Mouse (Mus musculus) left cerebral cortex, adult 8-10 months (tissue): ENCODE data around the gene Nras. TPM values are rescaled to one million over a fixed set of nuclear protein-coding genes. Genes with fewer than 3 reads are reported as not detected.

Experiments used
- DNase-seq, 2 experiments: peaks; one replicate each; pipeline ENCODE4 v3.0.0; 2022; ENCODE audit warnings: low spot score in 2 of 2
- total RNA-seq, 4 experiments: library from RNA; stranded (reverse); gene quantifications; 2 replicates each; pipeline ENCODE4 v1.2.4; 2022

Nras gene
- total RNA-seq, 4 experiments from 2014 or later = 63.7 to 69.1 (median 67.2) TPM

GRCm38 (mm10) chr3:103098662-103099061 is 40.6 kb downstream of the Nras start:
- DNase-seq = no peak

GRCm38 (mm10) chr3:103099667-103100066 is 41.6 kb downstream of the Nras start:
- no peak for DNase-seq

GRCm38 (mm10) chr3:103100735-103101134 is 42.6 kb downstream of the Nras start:
- no peak for DNase-seq

GRCm38 (mm10) chr3:103101194-103101593 is 43.1 kb downstream of the Nras start:
- no peak for DNase-seq

- DNase-seq = no peak
These were observed 43.8 kb downstream of the Nras start for GRCm38 (mm10) chr3:103101909-103102308.

- DNase-seq = peak; percentile 31 to 38
These were observed 44.6 kb downstream of the Nras start, which contains the start of gene Dennd2c for GRCm38 (mm10) chr3:103102454-103103390. Gene Dennd2c (plus strand): TSS chr3:103102604.

GRCm38 (mm10) chr3:103107565-103108240 is 49.6 kb downstream of the Nras start:
- no peak for DNase-seq

- DNase-seq = no peak
These were observed 54.1 kb downstream of the Nras start for GRCm38 (mm10) chr3:103112216-103112615.

Other genes with a start within 250 kb of the Nras start
- not detected for gene Sycp1, start 122.2 kb upstream of the Nras start, total RNA-seq
- gene Nr1h5, start 94.2 kb upstream of the Nras start, total RNA-seq = not detected
- 10 to 100 TPM; 54.7 to 65.9 (median 59.8) TPM for gene Sike1, start 62.6 kb upstream of the Nras start, total RNA-seq
- gene Csde1, start 37.9 kb upstream of the Nras start, total RNA-seq = 100 to 1,000 TPM; 242 to 273 (median 261) TPM
- under 1 TPM in 2 of 4 experiments, not detected in 2; 0.23 to 0.54 TPM for gene Ampd1, start 15.7 kb downstream of the Nras start, total RNA-seq
- gene Dennd2c, start 44.3 kb downstream of the Nras start, total RNA-seq = under 1 TPM; 0.28 to 0.93 (median 0.48) TPM
- 10 to 100 TPM; 60.2 to 73.7 (median 70.6) TPM for gene Bcas2, start 113.4 kb downstream of the Nras start, total RNA-seq
- gene Trim33, start 221.0 kb downstream of the Nras start, total RNA-seq = 10 to 100 TPM; 46.9 to 57.8 (median 51.7) TPM